8 mouse cellular contexts compared by ENCODE assay signal in the genomic region with DNA sequence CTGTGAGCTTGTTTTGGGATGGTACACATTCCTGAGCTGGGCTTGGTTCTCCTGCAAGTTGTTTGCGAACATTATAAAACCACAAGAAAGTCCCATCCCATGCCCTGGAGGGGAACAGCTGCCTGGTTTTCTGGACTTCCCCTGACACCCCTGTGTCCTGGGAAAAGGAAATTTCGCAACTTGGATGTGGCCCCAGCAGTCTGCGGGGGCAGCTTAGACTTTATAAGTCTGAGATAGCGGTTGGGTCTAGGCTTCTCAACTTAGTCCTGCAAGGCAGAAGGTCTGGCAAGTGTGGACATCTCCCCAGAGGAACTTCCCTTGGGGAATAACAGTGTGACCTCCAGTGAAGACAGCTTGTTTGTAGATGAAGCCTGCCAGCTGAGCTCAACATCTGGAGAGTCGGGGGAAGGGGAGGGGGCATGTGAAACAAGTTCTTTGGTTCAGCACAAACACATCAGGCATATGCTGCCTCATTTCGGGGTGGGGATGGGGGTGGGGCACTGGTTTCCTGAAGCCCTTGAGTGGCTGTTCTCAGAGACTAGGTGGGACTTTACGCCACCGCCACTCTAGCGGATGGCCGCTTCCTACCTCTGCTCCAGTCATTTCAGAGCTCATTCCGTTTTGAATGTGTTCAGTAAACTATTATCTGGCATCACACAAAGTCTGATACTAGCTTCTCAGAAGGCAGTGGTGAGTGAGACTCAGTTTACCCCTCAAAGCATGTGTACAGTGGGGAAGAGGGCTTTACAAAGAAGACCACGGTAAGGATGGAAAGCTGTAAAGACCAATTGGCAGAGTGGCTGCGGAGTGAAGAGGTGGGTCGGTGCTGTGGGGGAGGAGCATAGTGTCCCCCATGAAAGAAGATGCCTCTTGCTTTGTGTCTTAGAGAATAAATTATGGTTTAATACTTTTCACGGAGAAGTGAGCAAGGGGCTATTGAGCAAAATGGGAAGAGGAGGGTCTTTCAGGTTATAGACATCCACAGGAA. TPM values are rescaled to one million over a fixed set of nuclear protein-coding genes. Genes with fewer than 3 reads are reported as not detected.
DNase-seq lines count a peak whose midpoint lies in the region; ATAC-seq lines count a peak whose summit lies in the region.

No protein-coding gene starts in this region.

- H3K4me3 ChIP-seq in heart, embryonic 11.5 days (ENCODE audit: low read depth, low read length): peak overlapping the region; percentile 30; the same call in 1 of the 2 replicates

- H3K4me2 ChIP-seq in heart, embryonic 11.5 days: peak overlapping the region; percentile 56

- WGBS in heart, embryonic 11.5 days (ENCODE audit: insufficient replicate concordance): 34% methylated on average over 15 of the region's 15 CpGs

- peak; percentile 68 for DNase-seq in NIH3T3 (ENCODE audit: low read depth)
- peak; percentile 30 for DNase-seq in c-Kit-positive CD71-negative TER-119-negative erythroid progenitor cells, embryonic 14.5 days (ENCODE audit: low read depth)
- peak; percentile 77 for DNase-seq in kidney, postnatal 10 days
- DNase-seq in lung, postnatal 36 days: peak; percentile 78
- DNase-seq in thymus, postnatal 25 days: peak; percentile 40
- no peak for DNase-seq in B cell, adult 2 months
- no peak for DNase-seq in cerebellum, postnatal 25 days

- H3K36me3 ChIP-seq in heart, embryonic 11.5 days (ENCODE audit: control insufficient read depth, insufficient read depth, low read length): no peaks in the 10 kb centered on the region; the same call in 1 of the 2 replicates

- ATAC-seq in heart, embryonic 11.5 days (replicated peaks; ENCODE audit: insufficient number of reproducible peaks, low FRiP score, low TSS enrichment): no peak; the same call in 1 of the 2 replicates

- H3K27me3 ChIP-seq in heart, embryonic 11.5 days (ENCODE audit: control insufficient read depth, insufficient read depth, low read length): no peaks in the 10 kb centered on the region

- 0 out of 2 replicates have a peak overlapping the region, but pooled peaks have one; percentile 34 for H3K9ac ChIP-seq in heart, embryonic 11.5 days (ENCODE audit: low read depth, low read length)

- no peak overlapping the region for H3K27ac ChIP-seq in heart, embryonic 11.5 days (ENCODE audit: low read depth, low read length)

- no peaks in the 10 kb centered on the region; the same call in 1 of the 2 replicates for H3K9me3 ChIP-seq in heart, embryonic 11.5 days (replicated peaks; ENCODE audit: control insufficient read depth, low read length)

- H3K4me1 ChIP-seq in heart, embryonic 11.5 days (ENCODE audit: control insufficient read depth, insufficient read depth, low read length): 0 out of 2 replicates have a peak, but pooled peaks cover 8% of the 10 kb centered on the region

RNA-seq across cellular contexts. Expression of gene Srsf5, which starts 59.7 kb away (rescaled TPM):
- polyA plus RNA-seq in heart, embryonic 11.5 days (2014; fragmentation: Nextera tagmentation; extraction: Ambion mirVana): 215 and 316 TPM in 2 replicates

Comparison
In these comparisons a context has a peak if more than half of its experiments do, and no peak if none do; other contexts are left out.
1. DNase-seq: peak in NIH3T3 (single experiment), c-Kit-positive CD71-negative TER-119-negative erythroid progenitor cells, embryonic 14.5 days (single experiment), kidney, postnatal 10 days (single experiment), lung, postnatal 36 days (single experiment) and thymus, postnatal 25 days (single experiment); none in B cell, adult 2 months (0 of 2) and cerebellum, postnatal 25 days (0 of 2).